Mouse (Mus musculus) liver, embryonic 11.5 days (tissue): ENCODE data around the gene Senp5. TPM values are rescaled to one million over a fixed set of nuclear protein-coding genes. Genes with fewer than 3 reads are reported as not detected.
A peak's percentile ranks its signal among the peaks of the same experiment; 100 is the strongest.

ENCODE experiments used
- ATAC-seq: fragments of 200-750 bp; cut with Nextera tagmentation; replicated peaks from 2 replicates; pipeline ENCODE4 v1.8.0; 2017; ENCODE audit warnings: moderate number of reproducible peaks, mild to moderate bottlenecking, moderate TSS enrichment, moderate library complexity; ENCODE audit not compliant: low FRiP score
- DNase-seq: peaks from one replicate; pipeline ENCODE4 v3.0.0-alpha.2; 2017; ENCODE audit warnings: low spot score
- H3K27ac ChIP-seq: fragments of 300-500 bp; sonication (generic); 2 replicates; pipeline ENCODE4 v1.5.1; 2014; ENCODE audit warnings: mild to moderate bottlenecking, low read depth, low read length, control low read depth
- H3K27me3 ChIP-seq: fragments of 300-500 bp; sonication (generic); replicated peaks from 2 replicates; pipeline ENCODE4 v1.6.1; 2014; ENCODE audit warnings: low read length, mixed read lengths; ENCODE audit not compliant: control insufficient read depth, insufficient read depth
- H3K36me3 ChIP-seq: fragments of 300-500 bp; sonication (generic); 2 replicates; pipeline ENCODE4 v1.6.1; 2014; ENCODE audit warnings: mild to moderate bottlenecking, low read length, moderate library complexity, mixed read lengths; ENCODE audit not compliant: control insufficient read depth, insufficient read depth
- H3K4me1 ChIP-seq: fragments of 300-500 bp; sonication (generic); replicated peaks from 2 replicates; pipeline ENCODE4 v1.6.1; 2014; ENCODE audit warnings: low read length, mixed read lengths; ENCODE audit not compliant: control insufficient read depth, insufficient read depth
- H3K4me2 ChIP-seq: fragments of 300-500 bp; sonication (generic); 2 replicates; pipeline ENCODE4 v1.6.1; 2014; ENCODE audit warnings: mild to moderate bottlenecking, control low read depth, moderate library complexity
- H3K4me3 ChIP-seq: fragments of 300-500 bp; sonication (generic); 2 replicates; pipeline ENCODE4 v1.5.1; 2014; ENCODE audit warnings: low read depth, low read length, control low read depth
- H3K9ac ChIP-seq: fragments of 300-500 bp; sonication (generic); 2 replicates; pipeline ENCODE4 v1.6.1; 2014; ENCODE audit warnings: low read depth, low read length, control low read depth
- H3K9me3 ChIP-seq: fragments of 300-500 bp; sonication (generic); 2 replicates; pipeline ENCODE4 v1.6.1; 2016; ENCODE audit warnings: low read length, inconsistent platforms, mixed read lengths; ENCODE audit not compliant: control insufficient read depth
- WGBS: fragments of 180-500 bp; shearing (Covaris S2); extraction: QIAGEN DNeasy Blood & Tissue Kit; methylation state at CpG from one replicate; pipeline ENCODE4 v1.1.7; 2014; 5-methylcytosine and 5-hydroxymethylcytosine counted together
- polyA plus RNA-seq: library from polyadenylated mRNA; unstranded; fragments of >200 nt; fragmentation: Nextera tagmentation; extraction: Ambion mirVana; gene quantifications from 2 replicates; pipeline ENCODE4 v1.2.1, GENCODE M21; 2014

Gene Senp5
- polyA plus RNA-seq, 1 experiment from 2014 or later = 13.1 TPM

GRCm38 (mm10) chr16:31935091-31935979 is 67.8 kb downstream of the Senp5 start:
- H3K4me1 ChIP-seq = peaks cover 7% of the 10 kb centered on the region
- no peak overlapping the region for H3K9ac ChIP-seq
- peaks cover 43% of the 10 kb centered on the region for H3K27me3 ChIP-seq
- H3K4me2 ChIP-seq = peak overlapping the region; percentile 49
- H3K36me3 ChIP-seq = no peaks in the 10 kb centered on the region
- WGBS = 5% methylated on average over 36 of the region's 36 CpGs
- no peaks in the 10 kb centered on the region for H3K9me3 ChIP-seq
- H3K27ac ChIP-seq = no peak overlapping the region
- no peak for ATAC-seq
- peak; percentile 44 for DNase-seq
- H3K4me3 ChIP-seq = peak overlapping the region; percentile 23

GRCm38 (mm10) chr16:31934550-31935010 is 68.5 kb downstream of the Senp5 start:
- Histone ChIP-seq H3K9me3 (no peaks in the 10 kb centered on the region), H3K36me3 (no peaks in the 10 kb centered on the region), H3K27me3 (peaks cover 43% of the 10 kb centered on the region), H3K4me3 (peak overlapping the region; percentile 63; the same call in 1 of the 2 replicates), H3K27ac (no peak overlapping the region), H3K9ac (no peak overlapping the region), H3K4me2 (peak overlapping the region; percentile 98), H3K4me1 (peaks cover 7% of the 10 kb centered on the region)
- ATAC-seq (no peak), DNase-seq (no peak)
- 25% methylated on average over 13 of the region's 13 CpGs for WGBS

- 11% methylated on average over 42 of the region's 42 CpGs for WGBS
- peaks cover 43% of the 10 kb centered on the region for H3K27me3 ChIP-seq
- H3K4me3 ChIP-seq = peak within 1 kb of the TSS; percentile 63
- H3K36me3 ChIP-seq = no peaks in the 10 kb centered on the region
- no peak for ATAC-seq
- H3K27ac ChIP-seq = no peak within 1 kb of the TSS
- peak; percentile 40 for DNase-seq
- peaks cover 7% of the 10 kb centered on the region for H3K4me1 ChIP-seq
- peak within 1 kb of the TSS; percentile 46; the same call in 1 of the 2 replicates for H3K9ac ChIP-seq
- no peaks in the 10 kb centered on the region for H3K9me3 ChIP-seq
- peak within 1 kb of the TSS; percentile 98 for H3K4me2 ChIP-seq
These were observed 69.1 kb downstream of the Senp5 start, which contains the start of gene Pigz for GRCm38 (mm10) chr16:31933751-31934549. Pigz (plus strand) TSS chr16:31933851.

GRCm38 (mm10) chr16:31932840-31933697 is 70.0 kb downstream of the Senp5 start:
- Histone ChIP-seq H3K27ac (no peak overlapping the region), H3K9ac (peak overlapping the region; percentile 46; the same call in 1 of the 2 replicates), H3K4me1 (peaks cover 7% of the 10 kb centered on the region), H3K27me3 (peaks cover 43% of the 10 kb centered on the region), H3K4me2 (peak overlapping the region; percentile 98), H3K4me3 (peak overlapping the region; percentile 63), H3K9me3 (no peaks in the 10 kb centered on the region), H3K36me3 (no peaks in the 10 kb centered on the region)
- WGBS = 2% methylated on average over 50 of the region's 50 CpGs
- peak; percentile 81 for ATAC-seq
- peak; percentile 76 for DNase-seq

GRCm38 (mm10) chr16:31932255-31932654 is 70.8 kb downstream of the Senp5 start:
- peaks cover 43% of the 10 kb centered on the region for H3K27me3 ChIP-seq
- H3K9me3 ChIP-seq = no peaks in the 10 kb centered on the region
- H3K4me3 ChIP-seq = no peak overlapping the region
- no peaks in the 10 kb centered on the region for H3K36me3 ChIP-seq
- DNase-seq = no peak
- H3K4me2 ChIP-seq = peak overlapping the region; percentile 98; the same call in 1 of the 2 replicates
- H3K9ac ChIP-seq = no peak overlapping the region
- no peak overlapping the region for H3K27ac ChIP-seq
- no peak for ATAC-seq
- H3K4me1 ChIP-seq = peaks cover 7% of the 10 kb centered on the region
- 73% methylated on average over 5 of the region's 5 CpGs for WGBS

GRCm38 (mm10) chr16:31931330-31931729 is 71.8 kb downstream of the Senp5 start:
- H3K27me3 ChIP-seq = peaks cover 40% of the 10 kb centered on the region

GRCm38 (mm10) chr16:31927412-31927811 is 75.7 kb downstream of the Senp5 start:
- Histone ChIP-seq H3K27ac (no peak overlapping the region), H3K4me3 (no peak overlapping the region), H3K36me3 (no peaks in the 10 kb centered on the region), H3K4me2 (no peak overlapping the region), H3K4me1 (no peaks in the 10 kb centered on the region), H3K9me3 (no peaks in the 10 kb centered on the region), H3K9ac (no peak overlapping the region), H3K27me3 (peaks cover 3% of the 10 kb centered on the region; the same call in 1 of the 2 replicates)
- DNase-seq = no peak
- ATAC-seq = no peak
- WGBS = 81% methylated on average over 5 of the region's 5 CpGs

More at GRCm38 (mm10) chr16:31931330-31931729, 71.8 kb downstream of the Senp5 start:
- no peak for ATAC-seq
- H3K4me1 ChIP-seq = peaks cover 7% of the 10 kb centered on the region
- H3K4me3 ChIP-seq = no peak overlapping the region
- DNase-seq = no peak
- no peaks in the 10 kb centered on the region for H3K36me3 ChIP-seq
- no peak overlapping the region for H3K9ac ChIP-seq
- no peaks in the 10 kb centered on the region for H3K9me3 ChIP-seq
- WGBS = 57% methylated on average over 17 of the region's 17 CpGs
- H3K27ac ChIP-seq = no peak overlapping the region
- peak overlapping the region; percentile 7; the same call in 1 of the 2 replicates for H3K4me2 ChIP-seq
